Mouse (Mus musculus): ENCODE data around the gene Adam19. TPM values are rescaled to one million over a fixed set of nuclear protein-coding genes. Genes with fewer than 3 reads are reported as not detected.

Adam19 gene
- polyA plus RNA-seq, 1 experiment from 2014 or later = 6.5 TPM

Small RNAs within 50 kb of the gene (microRNA-seq; reads per million reads assigned to microRNA genes)
- gene Mir7239 (ENCODE audit: borderline number of aligned reads) (not detected), gene Mir8100 (ENCODE audit: borderline number of aligned reads) (not detected)

Other genes starting within 250 kb of the Adam19 start
- gene Clint1, start 203.9 kb upstream of the Adam19 start, polyA plus RNA-seq (2015; fragmentation: Nextera tagmentation; extraction: Ambion mirVana) = 60.0 and 68.2 TPM in 2 replicates
- 8.1 and 10.0 TPM in 2 replicates for gene Lsm11, start 111.1 kb upstream of the Adam19 start, polyA plus RNA-seq (2015; fragmentation: Nextera tagmentation; extraction: Ambion mirVana)
- gene Thg1l, start 100.5 kb upstream of the Adam19 start, polyA plus RNA-seq (2015; fragmentation: Nextera tagmentation; extraction: Ambion mirVana) = 12.6 and 12.9 TPM in 2 replicates
- gene Sox30, start 75.7 kb upstream of the Adam19 start, polyA plus RNA-seq (2015; fragmentation: Nextera tagmentation; extraction: Ambion mirVana) = 0.19 and 0.26 TPM in 2 replicates
- 9.7 and 9.8 TPM in 2 replicates for gene Gm12166, start 3.7 kb upstream of the Adam19 start, polyA plus RNA-seq (2015; fragmentation: Nextera tagmentation; extraction: Ambion mirVana)
- 0.09 and 0.13 TPM in 2 replicates for gene Nipal4, start 110.5 kb downstream of the Adam19 start, polyA plus RNA-seq (2015; fragmentation: Nextera tagmentation; extraction: Ambion mirVana)
- gene Fndc9, start 179.5 kb downstream of the Adam19 start, polyA plus RNA-seq (2015; fragmentation: Nextera tagmentation; extraction: Ambion mirVana) = 0.75 and 1.4 TPM in 2 replicates